ENCODE assay signal across 21 mouse cellular contexts in the genomic region with DNA sequence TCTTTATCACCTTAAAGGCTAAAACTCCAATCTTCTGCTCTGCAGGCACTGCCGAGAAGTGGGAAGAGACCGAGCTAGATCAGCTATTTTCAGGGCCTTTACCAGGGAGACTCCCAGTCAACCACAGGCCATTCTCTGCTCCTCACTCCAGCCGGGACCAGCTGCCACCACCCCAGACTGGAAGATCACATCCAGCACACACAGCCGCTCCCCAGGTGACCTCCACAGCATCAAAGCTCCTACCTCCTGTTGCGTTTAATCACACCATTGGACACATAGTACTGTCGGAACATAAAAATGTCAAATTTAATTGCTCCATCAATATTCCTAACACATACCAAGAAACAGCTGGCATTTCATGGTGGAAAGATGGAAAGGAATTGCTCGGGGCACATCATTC.
"Had no signal": no experiment of that assay in that cellular context is flagged by ENCODE, and none has a peak within 500 bp of the region (broad histone marks: within the 10 kb centered on the region; RNA-seq: fewer than 3 reads in every experiment).

No protein-coding gene starts in this region.

- H3K9ac ChIP-seq: kidney, embryonic 15.5 days; limb, embryonic 13.5 days; liver, embryonic 12.5 days; liver, embryonic 15.5 days; lung, embryonic 15.5 days; neural tube, embryonic 12.5 days had no signal

- H3K9me3 ChIP-seq: kidney, embryonic 15.5 days; limb, embryonic 13.5 days; liver, embryonic 12.5 days; liver, embryonic 15.5 days; lung, embryonic 15.5 days; megakaryocyte, embryonic 14.5 days; neural tube, embryonic 12.5 days had no signal

- H3K4me3 ChIP-seq: kidney, embryonic 15.5 days; limb, embryonic 13.5 days; liver, embryonic 12.5 days; liver, embryonic 15.5 days; lung, embryonic 15.5 days; megakaryocyte, embryonic 14.5 days; neural tube, embryonic 12.5 days had no signal

- H3K36me3 ChIP-seq: liver, embryonic 12.5 days; liver, embryonic 15.5 days; lung, embryonic 15.5 days; neural tube, embryonic 12.5 days had no signal

- H3K27me3 ChIP-seq: kidney, embryonic 15.5 days; limb, embryonic 13.5 days; liver, embryonic 12.5 days; liver, embryonic 15.5 days; lung, embryonic 15.5 days; neural tube, embryonic 12.5 days had no signal

- ATAC-seq: intestine, postnatal 0 days; liver, embryonic 12.5 days had no signal

- H3K4me2 ChIP-seq: kidney, embryonic 15.5 days; limb, embryonic 13.5 days; liver, embryonic 12.5 days; liver, embryonic 15.5 days; lung, embryonic 15.5 days; midbrain, embryonic 11.5 days; neural tube, embryonic 12.5 days had no signal

- DNase-seq: kidney, adult 2 months; kidney, postnatal 14 days; layer of hippocampus, adult 9-11 months; liver; lung, adult 18-20 months; lung, postnatal 10 days; lung, postnatal 36 days; midbrain, embryonic 14.5 days; thymus, adult 2 months; thymus, postnatal 14 days; thymus, postnatal 4 days had no signal

- H3K4me1 ChIP-seq: liver, embryonic 12.5 days; liver, embryonic 15.5 days; megakaryocyte, embryonic 14.5 days had no signal

- H3K27ac ChIP-seq: kidney, embryonic 15.5 days; limb, embryonic 13.5 days; liver, embryonic 12.5 days; liver, embryonic 15.5 days; lung, embryonic 15.5 days; neural tube, embryonic 12.5 days; stomach, postnatal 0 days had no signal
